Mouse (Mus musculus): ENCODE measurements at regions not wholly inside any gene's neighbourhood (a gene's known extent, or its start where the extent isn't known, plus 50 kb on each side); places are given as distances from the start of the nearest gene placed in this dataset.

DNA sequence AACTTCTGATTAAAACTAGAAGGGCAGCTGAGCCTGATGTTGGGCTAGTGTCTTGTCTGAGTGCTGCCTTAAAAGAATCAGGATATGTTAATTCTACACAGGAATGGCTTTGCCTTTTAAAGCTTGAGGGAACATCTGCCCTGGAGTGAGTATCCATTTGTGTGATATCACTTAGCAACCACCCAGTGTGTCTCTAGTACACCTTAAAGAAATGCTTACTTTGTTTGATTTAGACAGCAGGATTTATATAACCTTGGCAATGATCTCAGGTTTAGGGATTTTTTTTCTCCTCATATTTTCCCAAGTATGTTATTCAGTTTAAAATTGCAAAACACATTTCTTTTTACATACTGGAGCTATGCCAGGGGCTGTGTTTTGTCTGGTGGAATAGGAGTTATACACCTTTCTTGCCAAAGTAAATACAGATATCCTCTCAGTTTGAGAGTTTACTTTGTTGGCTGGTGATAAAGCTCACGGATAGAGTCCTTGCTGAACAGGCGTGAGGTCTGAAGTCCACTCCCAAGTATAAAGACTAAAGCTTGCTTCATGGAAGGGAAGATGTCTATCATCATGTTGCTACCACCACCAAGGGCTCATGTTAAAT lies 206.6 kb downstream of the Rsl24d1 start:
- DNase-seq (ENCODE audit: low spot score in 2 of 2): no peak

- DNase-seq (ENCODE audit: low spot score in 2 of 2): no peak
Observed at GRCm38 (mm10) chr9:73331066-73331465, 217.8 kb downstream of the Rsl24d1 start.

GRCm38 (mm10) chr9:73336039-73336438 lies 222.8 kb downstream of the Rsl24d1 start:
- DNase-seq (ENCODE audit: low spot score in 2 of 2): no peak

GRCm38 (mm10) chr9:73337045-73337740 lies 224.0 kb downstream of the Rsl24d1 start:
- no peak for DNase-seq (ENCODE audit: low spot score in 2 of 2)

DNA sequence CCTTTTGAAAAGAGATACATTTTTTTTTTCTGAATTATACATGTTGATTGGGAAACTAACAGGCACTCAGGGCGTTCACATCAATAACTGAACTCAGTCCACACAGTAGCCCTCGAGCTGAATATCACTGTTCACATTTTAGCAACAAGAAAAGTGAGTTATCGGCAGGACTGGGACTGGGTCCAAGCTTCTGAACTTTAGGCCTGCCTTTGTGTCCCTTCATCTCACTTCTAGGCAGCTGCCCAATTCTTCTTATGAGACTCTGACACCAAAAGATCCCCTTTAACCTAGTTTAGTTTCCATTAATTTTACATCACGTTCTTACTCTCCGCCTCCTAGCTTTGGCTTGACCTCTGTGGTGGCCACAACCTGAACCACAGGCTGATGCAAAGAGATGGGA lies 242.7 kb downstream of the Rsl24d1 start:
- DNase-seq (ENCODE audit: low spot score in 2 of 2): no peak

- no peak for DNase-seq (ENCODE audit: low spot score in 2 of 2)
Observed at GRCm38 (mm10) chr9:73358968-73359367, 245.7 kb downstream of the Rsl24d1 start.

- DNase-seq (ENCODE audit: low spot score in 2 of 2): no peak
Observed at GRCm38 (mm10) chr9:73380768-73381167, 267.5 kb downstream of the Rsl24d1 start.

GRCm38 (mm10) chr9:73392036-73392435 lies 278.8 kb downstream of the Rsl24d1 start:
- no peak for DNase-seq (ENCODE audit: low spot score in 2 of 2)

DNA sequence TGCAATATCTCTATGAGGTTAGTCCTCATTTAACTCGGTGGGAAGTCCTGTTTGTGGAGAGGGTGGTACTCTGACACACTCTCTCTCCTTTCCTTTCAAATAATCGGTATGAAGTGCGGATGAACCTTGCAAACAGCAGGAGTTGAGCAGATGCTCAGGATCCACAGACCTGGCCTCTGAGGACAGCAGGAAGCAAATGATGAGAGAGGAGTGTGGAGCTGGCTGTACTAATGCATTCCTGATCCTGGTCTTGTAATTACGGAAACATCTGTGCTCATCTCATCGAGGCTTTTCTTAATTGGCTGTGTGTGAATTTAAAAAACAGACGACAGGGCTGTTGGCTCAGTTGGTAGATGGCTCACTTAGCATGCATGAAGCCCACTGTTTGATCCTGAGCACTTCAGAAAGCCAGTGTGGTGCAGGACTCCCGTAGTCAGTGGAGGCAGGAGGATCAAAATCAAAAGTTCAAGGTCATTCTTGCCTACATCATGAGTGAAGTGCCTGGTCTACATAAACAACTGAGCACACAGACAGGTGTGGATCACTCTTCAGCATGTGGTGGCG lies 300.2 kb downstream of the Rsl24d1 start:
- no peak for DNase-seq (ENCODE audit: low spot score in 2 of 2)

DNA sequence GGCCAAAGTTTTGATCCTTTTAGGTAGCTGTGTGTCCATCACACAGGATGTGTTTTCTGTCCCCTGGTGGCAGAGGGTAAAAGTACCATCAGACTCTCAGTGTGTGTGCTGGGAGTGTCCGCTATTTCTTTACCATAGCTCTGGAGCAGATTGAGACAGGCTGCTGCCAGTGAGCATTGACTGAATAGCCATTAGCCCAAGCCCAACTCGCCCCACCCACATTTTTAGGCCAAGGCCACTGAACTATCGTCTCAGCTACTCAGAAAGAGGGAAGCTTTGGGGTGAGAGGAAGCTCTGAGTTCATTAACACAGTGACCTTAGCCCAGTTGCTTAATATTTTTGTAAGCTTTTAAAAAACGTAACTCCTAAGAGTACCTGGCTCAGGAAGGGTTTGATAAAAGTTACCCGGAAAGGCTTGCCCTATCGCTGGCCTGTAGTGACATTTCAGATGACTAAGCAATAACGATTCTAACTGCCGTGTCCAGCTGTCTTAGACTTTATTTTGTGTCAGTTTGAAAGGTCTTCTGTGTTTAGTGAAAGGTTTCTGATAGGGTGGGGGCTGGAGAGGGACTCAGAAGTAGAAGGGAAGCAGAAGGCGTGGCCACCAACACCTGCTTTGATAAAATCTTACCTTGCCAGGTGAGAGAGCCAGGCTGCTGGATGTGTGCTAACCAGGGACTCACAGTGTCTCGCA lies 303.0 kb downstream of the Rsl24d1 start:
- DNase-seq (ENCODE audit: low spot score in 2 of 2): no peak
